Mouse (Mus musculus) lung, adult 2 months (tissue): ENCODE data around the gene Rrp1b.

Experiments
- CTCF ChIP-seq: fragments of 200-500 bp; IDR thresholded peaks from 2 replicates; pipeline ENCODE4 v1.5.1; 2011; ENCODE audit warnings: mild to moderate bottlenecking, low read length, control low read depth; ENCODE audit not compliant: insufficient read depth
- POLR2A ChIP-seq: fragments of 200-500 bp; IDR thresholded peaks from 2 replicates; pipeline ENCODE4 v1.6.1; 2011; ENCODE audit warnings: low read depth, mild to moderate bottlenecking, control low read depth, low read length, borderline replicate concordance; ENCODE audit errors: extremely low read depth

GRCm38 (mm10) chr17:32109201-32109940 is 73.5 kb downstream of the Rrp1b start:
- no peak for TF ChIP-seq CTCF
- TF ChIP-seq POLR2A = no peak
